Mouse (Mus musculus) monocyte, adult 2 months (primary cell): ENCODE measurements around the gene Grb2.
A peak's percentile ranks its signal among the peaks of the same experiment; 100 is the strongest.

ENCODE experiments used
- DNase-seq, 2 experiments: peaks; one replicate each; pipeline ENCODE4 v3.0.0; 2022; ENCODE audit warnings: low spot score in 2 of 2, low read depth in 1 of 2

Grb2 gene

GRCm38 (mm10) chr11:115611173-115611572 lies 97.2 kb downstream of the Grb2 start:
- DNase-seq, result no peak

GRCm38 (mm10) chr11:115609576-115609975 lies 98.8 kb downstream of the Grb2 start:
- no peak for DNase-seq

GRCm38 (mm10) chr11:115608421-115609399 lies 99.7 kb downstream of the Grb2 start:
- DNase-seq, result no peak

GRCm38 (mm10) chr11:115606733-115607132 lies 101.7 kb downstream of the Grb2 start:
- DNase-seq, result no peak

- no peak for DNase-seq
Observed at GRCm38 (mm10) chr11:115604304-115604696, 104.1 kb downstream of the Grb2 start.

GRCm38 (mm10) chr11:115603476-115604303 lies 104.7 kb downstream of the Grb2 start, which contains the start of the genes Mrps7 and Gga3:
Gene Mrps7, plus strand, starts transcription at chr11:115603925.
Gene Gga3, minus strand, starts transcription at chr11:115604051.
- peak; percentile 80 to 90 for DNase-seq

- no peak for DNase-seq
Observed at GRCm38 (mm10) chr11:115603128-115603475, 105.3 kb downstream of the Grb2 start.

GRCm38 (mm10) chr11:115601174-115601573 lies 107.2 kb downstream of the Grb2 start:
- no peak for DNase-seq

- no peak for DNase-seq
Observed at GRCm38 (mm10) chr11:115600743-115601142, 107.7 kb downstream of the Grb2 start.

- no peak for DNase-seq
Observed at GRCm38 (mm10) chr11:115599722-115600121, 108.7 kb downstream of the Grb2 start.

- DNase-seq, result no peak
Observed at GRCm38 (mm10) chr11:115598309-115598708, 110.1 kb downstream of the Grb2 start.

- no peak for DNase-seq
Observed at GRCm38 (mm10) chr11:115595209-115595608, 113.2 kb downstream of the Grb2 start.
